Mouse (Mus musculus) hindbrain, embryonic 16.5 days (tissue): ENCODE data around the gene Arfgap1. TPM values are rescaled to one million over a fixed set of nuclear protein-coding genes. Genes with fewer than 3 reads are reported as not detected.
A peak's percentile ranks its signal among the peaks of the same experiment; 100 is the strongest.

ENCODE experiments used
- ATAC-seq: fragments of 200-750 bp; cut with Nextera tagmentation; 2 replicates; pipeline ENCODE4 v1.8.0; 2017; ENCODE audit warnings: moderate TSS enrichment, moderate library complexity
- H3K27ac ChIP-seq: fragments of 300-500 bp; sonication (generic); 2 replicates; pipeline ENCODE4 v1.5.1; 2014; ENCODE audit warnings: low read depth, mild to moderate bottlenecking, control low read depth, low read length, moderate library complexity
- H3K27me3 ChIP-seq: fragments of 300-500 bp; sonication (generic); replicated peaks from 2 replicates; pipeline ENCODE4 v1.6.1; 2014; ENCODE audit warnings: low read length; ENCODE audit not compliant: control insufficient read depth, insufficient read depth
- H3K36me3 ChIP-seq: fragments of 300-500 bp; sonication (generic); 2 replicates; pipeline ENCODE4 v1.6.1; 2014; ENCODE audit warnings: mild to moderate bottlenecking, low read length, moderate library complexity, mixed read lengths; ENCODE audit not compliant: control insufficient read depth, insufficient read depth
- H3K4me1 ChIP-seq: fragments of 300-500 bp; sonication (generic); 2 replicates; pipeline ENCODE4 v1.6.1; 2014; ENCODE audit warnings: low read depth, low read length; ENCODE audit not compliant: control insufficient read depth, insufficient read depth
- H3K4me2 ChIP-seq: fragments of 300-500 bp; sonication (generic); 2 replicates; pipeline ENCODE4 v1.6.1; 2014; ENCODE audit warnings: mild to moderate bottlenecking, low read length, control low read depth, moderate library complexity
- H3K4me3 ChIP-seq: fragments of 300-500 bp; sonication (generic); 2 replicates; pipeline ENCODE4 v1.5.1; 2014; ENCODE audit warnings: mild to moderate bottlenecking, low read length, control low read depth, moderate library complexity
- H3K9ac ChIP-seq: fragments of 300-500 bp; sonication (generic); 2 replicates; pipeline ENCODE4 v1.6.1; 2014; ENCODE audit warnings: low read depth, mild to moderate bottlenecking, control low read depth, low read length, moderate library complexity
- H3K9me3 ChIP-seq: fragments of 300-500 bp; sonication (generic); 2 replicates; pipeline ENCODE4 v1.6.1; 2014; ENCODE audit warnings: mild to moderate bottlenecking, low read length, moderate library complexity; ENCODE audit not compliant: control insufficient read depth
- WGBS: fragments of 180-500 bp; shearing (Covaris S2); extraction: QIAGEN DNeasy Blood & Tissue Kit; methylation state at CpG from one replicate; pipeline ENCODE4 v1.1.7; 2014; 5-methylcytosine and 5-hydroxymethylcytosine counted together
- polyA plus RNA-seq: library from polyadenylated mRNA; unstranded; fragments of >200 nt; fragmentation: Nextera tagmentation; extraction: Ambion mirVana; gene quantifications from 2 replicates; pipeline ENCODE4 v1.2.1, GENCODE M21; 2015

The Arfgap1 gene
- polyA plus RNA-seq, 1 experiment from 2014 or later, result 121 TPM

DNA sequence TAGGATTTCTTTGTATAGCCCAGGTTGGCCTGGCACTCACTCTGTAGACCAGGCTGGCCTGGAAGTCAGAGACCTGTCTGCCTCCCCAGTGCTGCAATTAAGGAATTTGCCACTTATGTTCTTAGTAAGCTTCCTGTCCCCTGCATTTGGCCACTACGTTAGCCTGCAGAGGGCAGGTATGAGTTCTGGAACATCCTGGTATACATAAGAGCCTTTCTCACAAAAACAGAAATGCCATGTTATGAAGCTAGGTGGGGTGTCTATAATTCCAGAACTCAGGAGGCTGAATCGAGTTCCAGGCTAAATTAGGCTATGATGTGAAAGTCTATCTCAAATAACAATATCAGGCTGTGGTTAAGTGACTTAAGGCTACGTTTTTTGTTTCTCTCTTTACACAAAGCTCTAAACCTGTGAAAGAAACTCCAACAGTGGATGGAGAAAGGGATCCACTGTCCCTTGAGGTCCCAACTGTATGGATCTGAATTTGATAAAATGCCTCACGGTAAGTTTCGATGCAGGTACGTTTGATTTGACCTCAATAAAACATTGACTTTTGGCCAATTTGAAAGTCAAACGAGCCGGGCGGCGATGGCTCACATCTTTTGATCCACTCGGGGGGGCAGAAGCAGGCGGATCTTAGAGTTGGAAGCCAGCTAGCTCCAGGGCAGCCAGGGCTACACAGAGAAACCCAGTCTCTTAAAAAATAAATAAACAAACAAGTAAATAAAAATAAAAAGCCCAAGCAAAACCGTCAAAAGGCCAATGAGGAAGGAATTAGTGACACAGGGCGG lies 738 bp upstream of the Arfgap1 start:
- H3K36me3 ChIP-seq, result peaks cover 11% of the 10 kb centered on the region; the same call in 1 of the 2 replicates
- peak overlapping the region; percentile 59 for H3K4me2 ChIP-seq
- WGBS, result 14% methylated on average over 14 of the region's 14 CpGs
- peak overlapping the region; percentile 80 for H3K9ac ChIP-seq
- H3K4me1 ChIP-seq, result peaks cover 19% of the 10 kb centered on the region
- peak; percentile 32; the same call in 1 of the 2 replicates for ATAC-seq
- H3K27me3 ChIP-seq, result no peaks in the 10 kb centered on the region
- no peaks in the 10 kb centered on the region for H3K9me3 ChIP-seq
- peak overlapping the region; percentile 91 for H3K27ac ChIP-seq
- H3K4me3 ChIP-seq, result peak overlapping the region; percentile 66

DNA sequence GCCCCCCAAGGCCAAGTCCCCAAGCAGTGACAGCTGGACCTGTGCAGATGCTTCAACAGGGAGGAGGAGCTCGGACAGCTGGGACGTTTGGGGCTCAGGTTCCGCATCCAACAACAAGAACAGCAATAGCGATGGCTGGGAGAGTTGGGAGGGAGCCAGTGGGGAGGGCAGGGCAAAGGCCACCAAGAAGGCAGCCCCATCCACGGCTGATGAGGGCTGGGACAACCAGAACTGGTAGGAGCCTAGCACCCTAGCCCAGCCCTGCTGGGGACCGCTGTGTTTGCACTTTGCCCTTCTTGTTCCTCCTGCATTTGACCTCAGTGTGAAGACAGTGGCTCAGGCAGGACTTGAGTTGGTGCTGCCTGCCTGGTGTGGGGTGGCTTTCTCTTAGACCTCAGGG lies 14.1 kb downstream of the Arfgap1 start:
- WGBS, result 82% methylated on average over 6 of the region's 6 CpGs
- H3K4me2 ChIP-seq, result no peak overlapping the region
- no peak overlapping the region for H3K9ac ChIP-seq
- H3K36me3 ChIP-seq, result peaks cover 54% of the 10 kb centered on the region
- ATAC-seq, result no peak
- no peak overlapping the region for H3K27ac ChIP-seq
- no peaks in the 10 kb centered on the region for H3K9me3 ChIP-seq
- no peak overlapping the region for H3K4me3 ChIP-seq
- no peaks in the 10 kb centered on the region for H3K27me3 ChIP-seq
- no peaks in the 10 kb centered on the region for H3K4me1 ChIP-seq

DNA sequence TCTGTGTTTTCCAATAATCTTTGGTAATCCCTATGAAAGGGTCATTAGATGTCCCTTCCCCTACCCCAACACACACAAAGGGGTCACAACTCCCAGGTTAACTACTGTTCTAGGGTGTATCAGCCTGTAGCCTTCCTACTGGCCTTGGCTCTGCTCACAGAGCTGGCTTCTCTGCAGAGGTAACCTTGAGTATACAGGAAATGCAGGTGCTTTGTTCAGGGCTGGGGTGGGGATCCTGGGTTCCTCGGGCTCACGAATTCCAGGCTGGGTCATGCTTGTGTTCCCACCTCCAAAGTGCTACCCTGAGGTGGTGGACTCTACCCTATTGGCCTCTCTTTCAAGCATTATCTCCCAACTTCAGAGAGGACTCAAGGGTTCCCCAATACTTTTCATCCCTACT lies 18.6 kb downstream of the Arfgap1 start:
- Histone ChIP-seq H3K9ac (no peak overlapping the region), H3K4me2 (no peak overlapping the region), H3K9me3 (no peaks in the 10 kb centered on the region), H3K4me1 (no peaks in the 10 kb centered on the region; the same call in 1 of the 2 replicates), H3K27me3 (no peaks in the 10 kb centered on the region), H3K27ac (no peak overlapping the region), H3K4me3 (no peak overlapping the region), H3K36me3 (peaks cover 14% of the 10 kb centered on the region)
- 69% methylated on average over 2 of the region's 2 CpGs for WGBS
- ATAC-seq, result no peak

DNA sequence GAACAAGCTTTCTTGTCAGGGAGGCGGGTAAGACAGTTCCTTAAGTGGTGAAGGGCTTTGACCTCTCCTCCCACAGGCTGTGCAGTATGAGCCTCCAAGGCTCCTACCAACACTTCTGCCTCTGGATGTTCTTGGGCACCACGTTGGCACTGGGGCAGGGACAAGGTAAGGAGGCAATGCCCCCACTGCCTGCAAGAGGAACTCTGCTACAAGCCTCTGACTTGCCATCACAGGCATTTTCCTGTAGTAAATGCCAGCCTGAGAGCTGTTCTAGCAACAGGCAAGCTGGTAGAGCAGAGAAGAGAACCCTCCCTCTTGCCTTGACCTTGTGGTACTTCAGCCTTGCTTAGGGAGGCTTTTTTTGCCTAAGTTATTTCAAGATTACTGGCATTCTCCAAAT lies 19.4 kb downstream of the Arfgap1 start, which contains the start of gene Col20a1:
Gene Col20a1, plus strand, starts transcription at position 87 of the 400 bp plus-strand sequence.
- WGBS, result 51% methylated on average over 2 of the region's 2 CpGs
- no peak for ATAC-seq
- peaks cover 9% of the 10 kb centered on the region for H3K36me3 ChIP-seq

DNA sequence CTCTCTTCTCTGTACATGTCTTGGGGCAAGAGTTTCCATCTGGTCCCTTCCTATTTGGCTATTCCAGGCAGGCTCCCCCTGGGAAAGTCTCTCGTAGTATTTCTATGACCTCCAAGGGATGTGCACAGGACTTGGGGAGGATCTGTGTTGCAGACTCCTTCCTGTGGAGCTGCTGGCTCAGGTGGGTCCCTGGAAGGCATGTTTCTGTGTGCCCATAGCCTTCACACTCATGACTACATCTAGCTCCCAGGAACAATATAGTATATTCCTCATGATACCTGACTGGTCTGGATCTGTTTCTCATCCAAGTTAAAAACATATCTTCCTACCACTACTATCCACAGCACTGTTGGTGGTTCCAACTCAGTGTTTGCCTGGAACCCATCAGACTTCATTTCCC lies 20.0 kb downstream of the Arfgap1 start:
- Histone ChIP-seq H3K9ac (no peak overlapping the region), H3K4me3 (no peak overlapping the region), H3K4me2 (no peak overlapping the region), H3K36me3 (peaks cover 3% of the 10 kb centered on the region), H3K4me1 (no peaks in the 10 kb centered on the region; the same call in 1 of the 2 replicates), H3K27me3 (no peaks in the 10 kb centered on the region), H3K27ac (no peak overlapping the region), H3K9me3 (no peaks in the 10 kb centered on the region)
- WGBS, result 57% methylated on average over 1 of the region's 1 CpGs
- ATAC-seq, result no peak

More for the DNA sequence above, 19.4 kb downstream of the Arfgap1 start, which contains the start of gene Col20a1:
- Histone ChIP-seq H3K4me1 (no peaks in the 10 kb centered on the region; the same call in 1 of the 2 replicates), H3K27ac (no peak within 1 kb of the TSS), H3K9me3 (no peaks in the 10 kb centered on the region), H3K4me2 (no peak within 1 kb of the TSS), H3K9ac (no peak within 1 kb of the TSS), H3K27me3 (no peaks in the 10 kb centered on the region), H3K4me3 (no peak within 1 kb of the TSS)

DNA sequence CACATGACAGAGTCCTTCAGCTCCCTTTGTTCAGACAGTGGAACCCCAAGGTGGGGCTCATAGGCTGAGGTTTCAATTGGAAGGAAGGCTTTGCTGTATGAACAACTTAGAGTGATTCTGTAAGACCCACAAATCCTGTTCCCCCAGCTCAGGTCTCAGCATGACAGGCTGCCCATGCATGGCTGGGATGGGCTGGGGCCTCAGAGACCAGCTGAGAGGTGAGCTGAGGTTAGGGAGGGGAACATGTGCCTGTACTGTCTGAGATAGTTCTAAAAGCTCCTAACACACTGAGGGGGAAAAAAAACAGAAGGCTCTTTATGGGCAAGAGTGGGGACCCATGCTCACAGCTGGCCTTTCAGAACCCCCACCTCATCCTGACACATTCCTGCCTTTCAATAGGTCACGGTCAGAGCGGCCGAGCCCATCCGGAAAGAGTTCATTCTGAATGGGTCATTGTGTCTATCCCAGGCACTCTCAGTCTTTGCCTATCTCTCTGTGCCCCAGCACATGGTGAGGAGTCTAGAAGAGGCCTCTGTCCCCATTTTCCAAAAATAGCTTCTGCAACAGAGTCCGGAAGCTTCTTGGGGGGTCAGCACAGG lies 20.5 kb downstream of the Arfgap1 start:
- Histone ChIP-seq H3K4me3 (no peak overlapping the region), H3K4me1 (no peaks in the 10 kb centered on the region; the same call in 1 of the 2 replicates), H3K36me3 (no peaks in the 10 kb centered on the region), H3K9me3 (no peaks in the 10 kb centered on the region), H3K27ac (no peak overlapping the region), H3K9ac (no peak overlapping the region), H3K27me3 (no peaks in the 10 kb centered on the region), H3K4me2 (no peak overlapping the region)
- peak; percentile 51; the same call in 1 of the 2 replicates for ATAC-seq
- 27% methylated on average over 5 of the region's 5 CpGs for WGBS

DNA sequence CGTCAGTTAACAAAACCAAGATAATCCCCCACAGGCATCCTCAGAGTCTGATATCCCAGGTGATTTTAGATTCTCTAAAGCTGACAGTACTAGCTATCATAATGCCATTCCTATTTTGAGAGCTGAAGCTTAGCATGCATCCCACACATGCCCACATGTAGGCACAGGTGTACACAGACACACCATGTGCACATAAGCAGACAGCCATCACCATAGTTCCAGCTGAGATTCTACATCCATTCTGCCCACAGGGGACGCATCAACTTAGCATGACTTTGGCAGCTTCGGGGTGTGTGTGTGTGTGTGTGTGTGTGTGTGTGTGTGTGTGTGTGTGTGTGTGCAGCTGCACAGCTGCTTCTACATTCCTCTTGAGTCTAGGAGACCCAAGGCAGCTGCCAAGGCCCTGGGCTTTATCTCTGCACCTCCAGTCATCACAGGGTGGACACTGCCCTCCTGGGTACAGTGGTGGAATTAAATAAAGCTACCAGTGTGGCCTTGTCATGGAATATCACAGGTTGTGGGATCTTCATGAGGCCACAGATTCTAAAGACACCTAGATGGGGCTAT lies 21.4 kb downstream of the Arfgap1 start:
- H3K27me3 ChIP-seq, result no peaks in the 10 kb centered on the region
- WGBS, result 36% methylated on average over 3 of the region's 3 CpGs
- no peak overlapping the region for H3K4me2 ChIP-seq
- H3K4me1 ChIP-seq, result no peaks in the 10 kb centered on the region; the same call in 1 of the 2 replicates
- no peak overlapping the region for H3K27ac ChIP-seq
- no peak overlapping the region for H3K4me3 ChIP-seq
- no peaks in the 10 kb centered on the region for H3K9me3 ChIP-seq
- no peak for ATAC-seq
- H3K36me3 ChIP-seq, result no peaks in the 10 kb centered on the region
- H3K9ac ChIP-seq, result no peak overlapping the region

DNA sequence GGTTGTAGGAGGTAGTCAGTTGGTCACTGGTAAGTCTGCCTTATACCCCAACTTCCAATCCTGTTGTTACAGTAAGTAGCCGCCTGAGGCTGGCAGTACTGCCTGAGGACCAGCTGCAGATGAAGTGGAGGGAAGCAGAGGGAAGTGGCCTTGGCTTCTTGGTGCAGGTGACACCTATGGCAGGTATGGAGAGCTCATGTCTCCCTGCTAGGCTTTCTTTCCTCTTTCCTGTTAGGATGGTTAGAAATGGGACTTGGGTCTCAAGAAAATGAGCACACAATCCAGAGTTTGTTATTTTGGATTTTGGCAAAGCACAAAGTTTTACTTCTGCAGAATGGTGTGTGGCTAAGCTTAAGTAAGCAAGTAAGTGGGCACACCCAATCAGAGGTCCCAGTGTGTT lies 21.9 kb downstream of the Arfgap1 start:
- Histone ChIP-seq H3K36me3 (no peaks in the 10 kb centered on the region), H3K4me3 (no peak overlapping the region), H3K27ac (no peak overlapping the region), H3K4me1 (no peaks in the 10 kb centered on the region; the same call in 1 of the 2 replicates), H3K27me3 (no peaks in the 10 kb centered on the region), H3K4me2 (no peak overlapping the region), H3K9me3 (no peaks in the 10 kb centered on the region), H3K9ac (no peak overlapping the region)
- ATAC-seq, result no peak
- 87% methylated on average over 1 of the region's 1 CpGs for WGBS

DNA sequence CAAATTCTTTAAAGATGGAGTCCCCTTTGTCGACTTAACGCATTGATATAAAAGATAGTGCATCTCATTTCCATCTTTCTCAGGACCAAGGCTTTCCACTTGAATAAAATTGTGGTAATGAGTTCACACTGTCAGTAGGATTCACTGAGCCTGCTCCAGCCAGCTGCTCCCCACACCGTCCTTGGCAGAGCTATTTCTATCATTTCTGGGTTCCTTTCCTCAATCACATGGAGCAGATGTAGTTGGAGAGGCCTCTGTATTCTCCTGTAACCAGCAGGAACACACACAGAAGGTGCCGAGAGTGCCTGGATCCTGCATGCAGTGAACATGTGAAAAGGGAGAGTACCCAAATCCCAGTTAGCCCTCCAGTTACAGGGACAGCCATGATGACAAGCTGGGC lies 23.3 kb downstream of the Arfgap1 start:
- H3K36me3 ChIP-seq, result no peaks in the 10 kb centered on the region
- no peaks in the 10 kb centered on the region for H3K9me3 ChIP-seq
- no peak overlapping the region for H3K27ac ChIP-seq
- no peak overlapping the region for H3K9ac ChIP-seq
- no peak overlapping the region for H3K4me2 ChIP-seq
- no peaks in the 10 kb centered on the region for H3K27me3 ChIP-seq
- ATAC-seq, result no peak
- no peak overlapping the region for H3K4me3 ChIP-seq
- WGBS, result 57% methylated on average over 4 of the region's 4 CpGs
- H3K4me1 ChIP-seq, result no peaks in the 10 kb centered on the region; the same call in 1 of the 2 replicates
